In the genomic region with DNA sequence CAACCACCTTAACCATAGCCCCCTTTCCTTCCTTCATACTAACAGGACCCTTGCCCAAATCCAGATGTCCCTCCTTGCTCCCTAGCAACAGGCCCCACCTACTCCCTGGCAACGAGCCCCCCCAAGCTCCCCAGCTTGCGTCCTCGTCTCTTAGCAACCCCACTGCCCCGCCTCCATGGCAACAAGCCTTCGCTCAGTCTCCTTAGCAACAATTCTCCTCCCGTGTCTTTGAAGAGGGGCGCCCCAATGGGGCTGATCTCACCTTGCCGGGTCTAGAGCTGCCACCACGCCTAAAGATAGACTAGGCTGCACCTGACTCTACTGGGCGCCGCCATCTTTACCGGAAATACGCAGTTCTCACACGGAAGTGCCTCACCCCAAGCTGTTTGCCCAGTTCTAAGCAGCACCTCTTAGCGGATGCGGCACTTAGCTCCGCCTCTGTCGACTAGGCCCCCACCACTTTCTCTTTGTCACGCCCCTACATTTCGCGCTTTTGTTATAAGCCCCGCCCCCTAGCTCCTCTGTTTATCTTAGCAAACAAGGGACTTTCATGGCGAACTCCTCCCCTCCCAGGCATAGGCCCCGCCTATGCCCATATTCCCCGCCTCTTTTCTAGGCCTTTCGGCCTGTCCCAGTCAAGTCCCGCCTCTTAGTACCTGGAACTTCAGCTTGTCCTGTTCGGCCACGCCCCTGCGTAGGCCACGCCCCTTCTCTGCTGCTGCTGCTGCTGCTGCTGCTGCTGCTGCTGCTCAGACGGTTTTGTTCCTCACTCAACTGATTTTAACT, we compare ENCODE assay signal across 8 mouse cellular contexts. TPM values are rescaled to one million over a fixed set of nuclear protein-coding genes. Genes with fewer than 3 reads are reported as not detected.
DNase-seq lines count a peak whose midpoint lies in the region; ATAC-seq lines count a peak whose summit lies in the region.

TSS of gene Hspbp1 (minus strand) at position 437 of the 786 bp plus-strand sequence.

- peak; percentile 95 for DNase-seq in adipocyte (ENCODE audit: low spot score)
- DNase-seq in embryo, embryonic 10 days (ENCODE audit: low spot score): peak; percentile 98
- peak; percentile 88 for DNase-seq in gastrocnemius, postnatal 10 days
- peak; percentile 100 for DNase-seq in induced T-regulatory cell, adult 2 months (ENCODE audit: low read depth)
- DNase-seq in left cerebral cortex, adult 9 months (ENCODE audit: low spot score in 2 of 2): peak; percentile 95
- DNase-seq in right cerebral cortex, postnatal 14 days: peak; percentile 81
- peak; percentile 95 to 96 for DNase-seq in urinary bladder, postnatal 36 days (ENCODE audit: low spot score in 2 of 2)

- ATAC-seq in megakaryocyte progenitor cell, adult 5-6 weeks (replicated peaks; ENCODE audit: poor library complexity): peak; percentile 93

RNA-seq across cellular contexts. Expression of gene Hspbp1, which starts in this region (rescaled TPM):
- 10 to 100 TPM; 22.1 to 23.3 TPM for total RNA-seq in gastrocnemius, postnatal 10 days (2021)
- total RNA-seq in megakaryocyte progenitor cell, adult 5-6 weeks (2015): 48.1 and 52.5 TPM in 2 replicates
- 20.2 and 26.2 TPM in 2 replicates for total RNA-seq in megakaryocyte progenitor cell, adult 5-6 weeks (2017)

Comparison
In these comparisons a context has a peak if more than half of its experiments do, and no peak if none do; other contexts are left out.
1. Peak in every context shown above with its lines: DNase-seq and ATAC-seq.